Mouse (Mus musculus) gastrocnemius, postnatal 14 days (tissue): ENCODE results near the gene Magt1. TPM values are rescaled to one million over a fixed set of nuclear protein-coding genes. Genes with fewer than 3 reads are reported as not detected.

Experiments used
- total RNA-seq, 2 experiments: library from RNA; stranded (reverse); gene quantifications; 2 replicates each; pipeline ENCODE4 v1.2.3; 2021

Gene Magt1
- total RNA-seq, 2 experiments from 2014 or later = 24.2 to 27.7 TPM

Other genes with a start within 250 kb of the Magt1 start
- gene Fgf16, start 247.6 kb downstream of the Magt1 start, total RNA-seq = under 1 TPM; 0.40 to 0.70 TPM
- gene Atrx, start 82.5 kb downstream of the Magt1 start, total RNA-seq = 10 to 100 TPM; 42.3 to 43.4 TPM
- gene Cox7b, start 3.8 kb upstream of the Magt1 start, total RNA-seq = 100 to 1,000 TPM; 850 to 996 TPM
- 10 to 100 TPM; 11.6 to 11.7 TPM for gene Atp7a, start 15.4 kb upstream of the Magt1 start, total RNA-seq
- under 1 TPM; 0.62 to 0.78 TPM for gene Tlr13, start 131.3 kb upstream of the Magt1 start, total RNA-seq
- 1,000 to 10,000 TPM; 1,326 to 1,532 TPM for gene Pgk1, start 175.2 kb upstream of the Magt1 start, total RNA-seq
- 1 to 10 TPM; 5.6 to 6.9 TPM for gene Taf9b, start 209.3 kb upstream of the Magt1 start, total RNA-seq
- under 1 TPM in 1 of 2 experiments, not detected in 1; 0.23 TPM for gene Fnd3c2, start 243.5 kb upstream of the Magt1 start, total RNA-seq